Mouse (Mus musculus) bone marrow, adult 2 months (tissue): ENCODE measurements around the gene Hdhd3.

ENCODE experiments used
- CTCF ChIP-seq: fragments of 200-500 bp; IDR thresholded peaks from 2 replicates; pipeline ENCODE4 v1.5.1; 2011; ENCODE audit warnings: low read length, control low read depth; ENCODE audit not compliant: control insufficient read depth, insufficient read depth
- POLR2A ChIP-seq: fragments of 200-500 bp; IDR thresholded peaks from 2 replicates; pipeline ENCODE4 v1.6.1; 2011; ENCODE audit warnings: low read depth, mild to moderate bottlenecking, control low read depth, low read length, borderline replicate concordance; ENCODE audit not compliant: control insufficient read depth

GRCm38 (mm10) chr4:62487914-62488313 is 15.4 kb downstream of the Hdhd3 start:
- TF ChIP-seq POLR2A: no peak
- no peak for TF ChIP-seq CTCF
